Mouse (Mus musculus) heart, adult 2 months (tissue): Measurements from ENCODE around the gene Gprin1.

Source experiments
- CTCF ChIP-seq: fragments of 200-600 bp; IDR thresholded peaks from 2 replicates; pipeline ENCODE4 v1.8.1; 2022; ENCODE audit warnings: antibody characterized with exemption, mild to moderate bottlenecking, moderate library complexity
- EP300 ChIP-seq: fragments of 200-500 bp; IDR thresholded peaks from 2 replicates; pipeline ENCODE4 v1.6.1; 2011; ENCODE audit warnings: low read depth, low read length, control low read depth; ENCODE audit not compliant: insufficient read depth
- POLR2A ChIP-seq: fragments of 200-500 bp; IDR thresholded peaks from 2 replicates; pipeline ENCODE4 v1.6.1; 2011; ENCODE audit warnings: mild to moderate bottlenecking, low read depth, low read length, control low read depth; ENCODE audit not compliant: insufficient read depth

GRCm38 (mm10) chr13:54737488-54738212 lies 12.0 kb downstream of the Gprin1 start:
- TF ChIP-seq CTCF: no peak
- no peak for TF ChIP-seq EP300
- no peak for TF ChIP-seq POLR2A
